8 mouse cellular contexts compared by ENCODE assay signal in genomic region chr7:30649591-30650540, GRCm38 (mm10). TPM values are rescaled to one million over a fixed set of nuclear protein-coding genes. Genes with fewer than 3 reads are reported as not detected.
DNase-seq lines count a peak whose midpoint lies in the region; ATAC-seq and TF ChIP-seq lines count a peak whose summit lies in the region.

Rbm42 (minus strand) TSS chr7:30650317.

- H3K4me3 ChIP-seq in G1E (ENCODE audit: low read depth, low read length), result peak within 1 kb of the TSS; percentile 85
- peak within 1 kb of the TSS; percentile 84 for H3K4me3 ChIP-seq in forebrain, embryonic 16.5 days (replicated peaks; ENCODE audit: low read length)
- peak within 1 kb of the TSS; percentile 77 for H3K4me3 ChIP-seq in layer of hippocampus, adult 2 months
- peak within 1 kb of the TSS; percentile 91 for H3K4me3 ChIP-seq in lung, embryonic 14.5 days (ENCODE audit: low read depth, low read length)
- H3K4me3 ChIP-seq in olfactory bulb, adult 2 months (ENCODE audit: insufficient read depth, low read depth, low read length), result peak within 1 kb of the TSS; percentile 96
- H3K4me3 ChIP-seq in thymus, adult 2 months (ENCODE audit: control insufficient read depth, insufficient read depth, low read length), result peak within 1 kb of the TSS; percentile 64

- H3K36me3 ChIP-seq in G1E (replicated peaks), result peaks cover 73% of the 10 kb centered on the region
- peaks cover 27% of the 10 kb centered on the region for H3K36me3 ChIP-seq in forebrain, embryonic 16.5 days (ENCODE audit: control insufficient read depth, insufficient read depth)
- H3K36me3 ChIP-seq in lung, embryonic 14.5 days (ENCODE audit: insufficient read depth), result peaks cover 60% of the 10 kb centered on the region
- peaks cover 36% of the 10 kb centered on the region for H3K36me3 ChIP-seq in thymus, adult 2 months (ENCODE audit: control insufficient read depth, insufficient read depth, low read length)

- peak within 1 kb of the TSS; percentile 86 for H3K4me2 ChIP-seq in forebrain, embryonic 16.5 days (ENCODE audit: low read length)
- peak within 1 kb of the TSS; percentile 96 for H3K4me2 ChIP-seq in lung, embryonic 14.5 days

- H3K4me1 ChIP-seq in G1E (ENCODE audit: insufficient read depth, low read depth, low read length), result peaks cover 21% of the 10 kb centered on the region
- H3K4me1 ChIP-seq in forebrain, embryonic 16.5 days (replicated peaks; ENCODE audit: control insufficient read depth, insufficient read depth, low read length), result peaks cover 13% of the 10 kb centered on the region
- H3K4me1 ChIP-seq in lung, embryonic 14.5 days (ENCODE audit: insufficient read depth), result no peaks in the 10 kb centered on the region
- H3K4me1 ChIP-seq in olfactory bulb, adult 2 months (ENCODE audit: control insufficient read depth, insufficient read depth, low read length), result no peaks in the 10 kb centered on the region; the same call in 1 of the 2 replicates
- H3K4me1 ChIP-seq in thymus, adult 2 months (replicated peaks; ENCODE audit: control insufficient read depth, insufficient read depth, low read length), result peaks cover 5% of the 10 kb centered on the region

- H3K9ac ChIP-seq in forebrain, embryonic 16.5 days (replicated peaks; ENCODE audit: low read depth, low read length), result peak within 1 kb of the TSS; percentile 90
- H3K9ac ChIP-seq in lung, embryonic 14.5 days, result peak within 1 kb of the TSS; percentile 90

- peak; percentile 98 for DNase-seq in G1E (ENCODE audit: low spot score)
- peak; percentile 96 to 100 for DNase-seq in cerebellum, adult 18-20 months
- peak; percentile 95 to 96 for DNase-seq in heart, postnatal 36 days
- peak; percentile 99 for DNase-seq in layer of hippocampus, adult 2 months (ENCODE audit: low spot score in 2 of 2)
- DNase-seq in lung, embryonic 14.5 days, result peak; percentile 100
- peak; percentile 99 for DNase-seq in thymus, adult 2 months

- WGBS in forebrain, embryonic 16.5 days, result 1% methylated on average over 59 of the region's 59 CpGs
- 2% methylated on average over 59 of the region's 59 CpGs for WGBS in lung, embryonic 14.5 days
- WGBS in olfactory bulb, adult 2 months, result 1% methylated on average over 59 of the region's 59 CpGs
- WGBS in thymus, adult 2 months, result 2% methylated on average over 59 of the region's 59 CpGs

- H3K27me3 ChIP-seq in G1E (ENCODE audit: insufficient read depth, low read length), result no peaks in the 10 kb centered on the region
- H3K27me3 ChIP-seq in forebrain, embryonic 16.5 days (replicated peaks; ENCODE audit: control insufficient read depth, insufficient read depth, low read length), result no peaks in the 10 kb centered on the region
- H3K27me3 ChIP-seq in lung, embryonic 14.5 days (ENCODE audit: insufficient read depth, low read length), result no peaks in the 10 kb centered on the region
- no peaks in the 10 kb centered on the region for H3K27me3 ChIP-seq in thymus, adult 2 months (ENCODE audit: control insufficient read depth, insufficient read depth, low read length)

- intact Hi-C loops in heart, postnatal 36 days (cut with DNase I), result loop anchor here (1.0 to 10.0 kb wide), 4 partner anchors 25 to 435 kb away; partner anchors contain the start of gene Tmem147

- no peaks in the 10 kb centered on the region for H3K9me3 ChIP-seq in G1E (replicated peaks)
- no peaks in the 10 kb centered on the region for H3K9me3 ChIP-seq in forebrain, embryonic 16.5 days (ENCODE audit: control insufficient read depth, low read length)
- no peaks in the 10 kb centered on the region for H3K9me3 ChIP-seq in lung, embryonic 14.5 days (ENCODE audit: low read depth, low read length)

- no peak within 1 kb of the TSS; the same call in 1 of the 2 replicates for H3K27ac ChIP-seq in forebrain, embryonic 16.5 days (ENCODE audit: low read length)
- peak within 1 kb of the TSS; percentile 93 for H3K27ac ChIP-seq in layer of hippocampus, adult 2 months
- H3K27ac ChIP-seq in lung, embryonic 14.5 days (ENCODE audit: low read depth), result peak within 1 kb of the TSS; percentile 81; the same call in 1 of the 2 replicates
- H3K27ac ChIP-seq in olfactory bulb, adult 2 months (ENCODE audit: insufficient read depth, low read depth, low read length), result peak within 1 kb of the TSS; percentile 29; the same call in 1 of the 2 replicates
- H3K27ac ChIP-seq in thymus, adult 2 months (ENCODE audit: control insufficient read depth, insufficient read depth, low read length), result no peak within 1 kb of the TSS

- TF ChIP-seq CTCF in G1E (IDR thresholded peaks at IDR 0.05; ENCODE audit: low read depth, low read length), result no peak
- TF ChIP-seq CTCF in layer of hippocampus, adult 2 months (conservative IDR thresholded peaks at IDR 0.05), result no peak
- TF ChIP-seq CTCF in lung, embryonic 14.5 days (IDR thresholded peaks at IDR 0.05; ENCODE audit: low read depth), result no peak
- no peak for TF ChIP-seq CTCF in olfactory bulb, adult 2 months (IDR thresholded peaks at IDR 0.05; ENCODE audit: insufficient read depth, low read depth, low read length)
- TF ChIP-seq CTCF in thymus, adult 2 months (IDR thresholded peaks at IDR 0.05; ENCODE audit: borderline replicate concordance, control insufficient read depth, extremely low read depth, insufficient read depth, low read length, poor library complexity), result peak; percentile 48; the same call in 1 of the 2 replicates

- peak; percentile 83; the same call in 1 of the 2 replicates for TF ChIP-seq POLR2A in olfactory bulb, adult 2 months (IDR thresholded peaks at IDR 0.05; ENCODE audit: insufficient read depth, low read depth, low read length)
- peak; percentile 68 for TF ChIP-seq POLR2A in thymus, adult 2 months (IDR thresholded peaks at IDR 0.05; ENCODE audit: control insufficient read depth, extremely low read depth, insufficient read depth, low read length, poor library complexity)

- peak; percentile 100 for ATAC-seq in G1E (ENCODE audit: extremely low read depth, insufficient number of reproducible peaks, low FRiP score, poor library complexity, severe bottlenecking)
- ATAC-seq in forebrain, embryonic 16.5 days, result peak; percentile 100
- ATAC-seq in lung, embryonic 14.5 days (ENCODE audit: insufficient read depth), result peak; percentile 99

RNA-seq across cellular contexts. Expression of gene Rbm42, which starts in this region (rescaled TPM):
- total RNA-seq in G1E (2014; fragmentation: Nextera tagmentation) (46.4 and 47.9 TPM in 2 replicates), G1E (2017) (42.9 and 51.9 TPM in 2 replicates)
- 235 and 293 TPM in 2 replicates for polyA plus RNA-seq in G1E (2012)
- polyA plus RNA-seq in forebrain, embryonic 16.5 days (2015; fragmentation: Nextera tagmentation; extraction: Ambion mirVana), result 153 and 155 TPM in 2 replicates
- total RNA-seq in heart, postnatal 36 days (2021), result 10 to 100 TPM; 51.9 to 54.5 TPM
- 10 to 100 TPM; 69.5 to 72.6 TPM for total RNA-seq in layer of hippocampus, adult 2 months (2021)
- 115 and 117 TPM in 2 replicates for polyA plus RNA-seq in lung, embryonic 14.5 days (2014; fragmentation: Nextera tagmentation; extraction: Ambion mirVana)
- not detected in 2 replicates for polyA plus RNA-seq in olfactory bulb, adult 2 months (2012; ENCODE audit: insufficient read depth, insufficient read length, low replicate concordance, missing spikeins)
- 117 and 129 TPM in 2 replicates for polyA plus RNA-seq in thymus, adult 2 months (2012; rRNA removed)

Comparison
In these comparisons a context has a peak if more than half of its experiments do, and no peak if none do; other contexts are left out.
1. RNA of gene Rbm42 (polyA plus RNA-seq): 235 to 293 TPM in G1E, 153 to 155 TPM in forebrain, embryonic 16.5 days, 117 to 129 TPM in thymus, adult 2 months and 115 to 117 TPM in lung, embryonic 14.5 days; not detected in olfactory bulb, adult 2 months; every median in the first group is over 100 times any median in the second.
2. H3K27ac ChIP-seq: peak in layer of hippocampus, adult 2 months (single experiment), lung, embryonic 14.5 days (single experiment) and olfactory bulb, adult 2 months (single experiment); none in forebrain, embryonic 16.5 days (single experiment) and thymus, adult 2 months (single experiment).
3. Peak in every context shown above with its lines, with median percentiles within 50 percentile points of each other: ATAC-seq, DNase-seq and H3K4me3 ChIP-seq.